Mouse (Mus musculus) CH12.LX (cell line): Measurements from ENCODE around the gene Rcor2. TPM values are rescaled to one million over a fixed set of nuclear protein-coding genes. Genes with fewer than 3 reads are reported as not detected.

Experiments
- DNase-seq: peaks from one replicate; pipeline ENCODE4 v3.0.0-alpha.2; 2013; ENCODE audit errors: extremely low read depth
- H3K27ac ChIP-seq: 2 replicates; pipeline ENCODE4 v1.5.1; 2012; ENCODE audit warnings: low read depth, mild to moderate bottlenecking, control low read depth, moderate library complexity; ENCODE audit not compliant: insufficient read depth
- H3K27me3 ChIP-seq: replicated peaks from 2 replicates; pipeline ENCODE3; 2012; ENCODE audit warnings: inconsistent platforms
- H3K36me3 ChIP-seq, 2 experiments: replicated peaks in 1 of 2; 2 replicates each; pipeline versions ENCODE3 to v1.6.1; 2012; ENCODE audit warnings: inconsistent platforms in 1 of 2, low read length in 1 of 2, mild to moderate bottlenecking in 1 of 2, mixed read lengths in 1 of 2, moderate library complexity in 1 of 2; ENCODE audit not compliant: control insufficient read depth in 1 of 2, insufficient read depth in 1 of 2
- H3K4me1 ChIP-seq, 2 experiments: 2 replicates each; pipeline ENCODE4 v1.6.1; 2012; ENCODE audit warnings: inconsistent platforms in 1 of 2, moderate library complexity in 1 of 2; ENCODE audit not compliant: insufficient read depth in 2 of 2, control insufficient read depth in 1 of 2
- H3K4me2 ChIP-seq: 2 replicates; pipeline ENCODE4 v1.6.1; 2012; ENCODE audit warnings: low read depth, mild to moderate bottlenecking, control low read depth; ENCODE audit not compliant: poor library complexity, insufficient read depth, severe bottlenecking
- H3K4me3 ChIP-seq, 3 experiments: fragments of 150-350 bp in 1 of 3; sonication (generic) in 1 of 3; replicated peaks in 1 of 3; 2 replicates each; pipeline versions ENCODE3 to v1.5.1; 2011 to 2012; ENCODE audit warnings: low read depth in 2 of 3, low read length in 2 of 3, mild to moderate bottlenecking in 2 of 3, moderate library complexity in 2 of 3, control low read depth in 1 of 3, improper control_type of control experiment in 1 of 3, inconsistent platforms in 1 of 3, mixed read lengths in 1 of 3; ENCODE audit not compliant: poor library complexity in 1 of 3
- H3K79me2 ChIP-seq: replicated peaks from 2 replicates; pipeline ENCODE4 v1.6.1; 2012; ENCODE audit warnings: mild to moderate bottlenecking, moderate library complexity; ENCODE audit not compliant: control insufficient read depth, poor library complexity, insufficient read depth, severe bottlenecking; ENCODE audit errors: extremely low read depth
- H3K9ac ChIP-seq: 2 replicates; pipeline ENCODE4 v1.6.1; 2012; ENCODE audit warnings: low read depth, mild to moderate bottlenecking, control low read depth, moderate library complexity; ENCODE audit not compliant: insufficient read depth
- H3K9me3 ChIP-seq: replicated peaks from 2 replicates; pipeline ENCODE3; 2012; ENCODE audit warnings: low read length, inconsistent platforms, mixed read lengths
- CHD1 ChIP-seq: IDR thresholded peaks from 2 replicates; pipeline ENCODE4 v1.6.1; 2012; ENCODE audit warnings: low read depth, low read length, improper control_type of control experiment, inconsistent platforms
- CTCF ChIP-seq, 2 experiments: IDR thresholded peaks in 1 of 2; conservative IDR thresholded peaks in 1 of 2; 2 replicates each; pipeline ENCODE4 v1.5.1; 2011 to 2012; ENCODE audit warnings: low read depth in 2 of 2, low read length in 2 of 2, improper control_type of control experiment in 1 of 2, inconsistent platforms in 1 of 2, mild to moderate bottlenecking in 1 of 2, moderate library complexity in 1 of 2
- E2F4 ChIP-seq: IDR thresholded peaks from 2 replicates; pipeline ENCODE4 v1.6.1; 2011; ENCODE audit warnings: low read depth, low read length, improper control_type of control experiment; ENCODE audit not compliant: insufficient replicate concordance
- EP300 ChIP-seq: IDR thresholded peaks from 2 replicates; pipeline ENCODE4 v1.6.1; 2011; ENCODE audit warnings: low read length, improper control_type of control experiment
- GABPA ChIP-seq: IDR thresholded peaks from 2 replicates; pipeline ENCODE4 v1.6.1; 2012; ENCODE audit warnings: low read depth, low read length, improper control_type of control experiment, inconsistent platforms; ENCODE audit not compliant: insufficient replicate concordance
- JUN ChIP-seq: IDR thresholded peaks from 2 replicates; pipeline ENCODE4 v1.6.1; 2011; ENCODE audit warnings: low read depth, mild to moderate bottlenecking, low read length, improper control_type of control experiment, moderate library complexity; ENCODE audit not compliant: insufficient read depth
- MAFK ChIP-seq: IDR thresholded peaks from 2 replicates; pipeline ENCODE4 v1.6.1; 2011; ENCODE audit warnings: low read length, improper control_type of control experiment; ENCODE audit not compliant: insufficient replicate concordance
- MAZ ChIP-seq: IDR thresholded peaks from 2 replicates; pipeline ENCODE4 v1.6.1; 2012; ENCODE audit warnings: low read depth, mild to moderate bottlenecking, inconsistent platforms, low read length, improper control_type of control experiment, moderate library complexity
- MEF2A ChIP-seq: IDR thresholded peaks from 2 replicates; pipeline ENCODE4 v1.6.1; 2014; ENCODE audit warnings: low read depth, mild to moderate bottlenecking, inconsistent platforms, low read length, improper control_type of control experiment, borderline replicate concordance
- MYC ChIP-seq: IDR thresholded peaks from 2 replicates; pipeline ENCODE4 v1.6.1; 2011; ENCODE audit warnings: low read depth, mild to moderate bottlenecking, improper control_type of control experiment, low read length
- PAX5 ChIP-seq: IDR thresholded peaks from 2 replicates; pipeline ENCODE4 v1.6.1; 2012; ENCODE audit warnings: low read length, inconsistent platforms, mixed read lengths
- RCOR1 ChIP-seq: conservative IDR thresholded peaks from 2 replicates; pipeline ENCODE4 v1.6.1; 2012; ENCODE audit warnings: low read depth, mild to moderate bottlenecking, inconsistent platforms, low read length, improper control_type of control experiment
- SIN3A ChIP-seq: IDR thresholded peaks from 2 replicates; pipeline ENCODE4 v1.6.1; 2012; ENCODE audit warnings: low read length, improper control_type of control experiment, inconsistent platforms
- UBTF ChIP-seq: IDR thresholded peaks from 2 replicates; pipeline ENCODE4 v1.6.1; 2012; ENCODE audit warnings: low read depth, mild to moderate bottlenecking, inconsistent platforms, low read length, improper control_type of control experiment, moderate library complexity
- ZC3H11A ChIP-seq: IDR thresholded peaks from 2 replicates; pipeline ENCODE4 v1.6.1; 2012; ENCODE audit warnings: low read depth, mild to moderate bottlenecking, inconsistent platforms, low read length, improper control_type of control experiment
- ZNF384 ChIP-seq: IDR thresholded peaks from 2 replicates; pipeline ENCODE4 v1.6.1; 2012; ENCODE audit warnings: low read depth, low read length, improper control_type of control experiment, inconsistent platforms
- dilution Hi-C: fragments of 300-500 bp; cut with MboI; formaldehyde crosslinking; loops from 2 replicates; pipeline ENCODE4 v1.14.3; 2020; ENCODE audit warnings: low sequenced_read_pairs; ENCODE audit not compliant: extremely low pct_unique_long_range_greater_than_20kb, extremely low pct_ligation_motif_present
- in situ Hi-C: fragments of 300-500 bp; cut with MboI; formaldehyde crosslinking; loops from 3 replicates; pipeline ENCODE4 v1.14.3; 2019; ENCODE audit warnings: low sequenced_read_pairs, low pct_ligation_motif_present, low pct_unique_long_range_greater_than_20kb, mixed read lengths
- polyA plus RNA-seq: library from polyadenylated mRNA; unstranded; fragments of >175 nt; gene quantifications from 2 replicates; pipeline ENCODE4 v1.2.1, GENCODE M21; 2012; ENCODE audit warnings: low read depth; ENCODE audit not compliant: insufficient read length
- total RNA-seq, 2 experiments: library from RNA; depleted of rRNA; stranded (reverse); fragments of 300-350 nt in 1 of 2; fragments of >200 nt in 1 of 2; gene quantifications; 2 replicates each; pipeline ENCODE4 v1.2.3; 2012 to 2014

The Rcor2 gene
- total and polyA plus RNA-seq, 3 experiments = 9.2 to 28.2 (median 12.0) TPM

DNA sequence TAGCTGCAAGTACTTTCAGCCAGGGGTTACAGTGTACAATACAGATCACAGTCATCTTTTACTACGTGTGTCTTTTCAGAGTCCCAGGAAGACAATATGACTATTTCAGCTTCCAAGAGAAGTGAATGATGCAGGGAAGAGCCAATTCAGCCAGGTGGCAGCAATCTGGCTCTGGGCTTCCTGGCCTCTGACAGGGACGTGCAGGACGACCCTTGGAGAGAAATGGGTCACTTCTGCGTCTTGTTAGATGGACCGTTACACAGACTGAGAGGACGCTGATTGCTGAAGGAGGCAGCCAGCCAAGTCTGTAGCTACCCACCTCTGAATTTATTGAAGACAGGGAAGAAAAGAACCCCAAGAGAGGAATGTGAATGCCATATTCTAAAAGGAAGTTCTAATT, 36.7 kb downstream of the Rcor2 start:
- TF ChIP-seq CHD1 (no peak), MAFK (no peak), ZNF384 (no peak), SIN3A (no peak), ZC3H11A (no peak), MAZ (no peak), GABPA (no peak)
- Histone ChIP-seq H3K79me2 (no peaks in the 10 kb centered on the region; the same call in none of the 2 replicates), H3K4me2 (no peak overlapping the region), H3K36me3 (peaks cover 0 to 76% of the 10 kb centered on the region in 2 experiments), H3K9me3 (no peaks in the 10 kb centered on the region), H3K27ac (no peak overlapping the region), H3K4me3 (no peak overlapping the region), H3K9ac (no peak overlapping the region), H3K4me1 (peaks cover 0 to 63% of the 10 kb centered on the region in 2 experiments; a peak in 2 of 4 replicates), H3K27me3 (no peaks in the 10 kb centered on the region)
- in situ Hi-C loops = no loop called here
- no peak for DNase-seq
- dilution Hi-C loops = no loop called here

DNA sequence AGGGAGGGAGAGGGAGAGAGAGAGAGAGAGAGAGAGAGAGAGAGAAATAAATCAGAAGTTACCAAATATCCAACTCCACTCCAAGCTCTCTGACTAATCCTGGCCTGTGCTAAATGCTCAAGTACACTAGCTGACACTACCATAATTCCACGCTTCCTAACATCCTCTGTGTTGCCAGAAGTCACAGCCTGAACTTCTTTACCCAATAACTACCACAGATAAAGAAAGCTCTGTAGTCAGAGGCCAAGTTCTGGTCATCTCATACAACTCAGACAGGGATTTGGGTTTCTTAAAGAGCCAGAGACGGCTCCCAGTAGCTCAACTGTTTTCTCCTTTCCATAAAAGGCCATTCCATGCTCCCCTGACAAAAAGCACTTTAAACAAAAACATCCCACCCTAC, 37.7 kb downstream of the Rcor2 start:
- Histone ChIP-seq H3K4me1 (peaks cover 5 to 73% of the 10 kb centered on the region in 2 experiments; a peak in 3 of 4 replicates), H3K4me3 (no peak overlapping the region), H3K27ac (no peak overlapping the region), H3K79me2 (peaks cover 5% of the 10 kb centered on the region), H3K27me3 (no peaks in the 10 kb centered on the region), H3K9me3 (no peaks in the 10 kb centered on the region), H3K36me3 (peaks cover 0 to 69% of the 10 kb centered on the region in 2 experiments), H3K9ac (no peak overlapping the region), H3K4me2 (no peak overlapping the region)
- in situ Hi-C loops (no loop called here), dilution Hi-C loops (no loop called here)
- no peak for DNase-seq
- TF ChIP-seq EP300 = no peak
- no peak for TF ChIP-seq MAFK
- no peak for TF ChIP-seq RCOR1

DNA sequence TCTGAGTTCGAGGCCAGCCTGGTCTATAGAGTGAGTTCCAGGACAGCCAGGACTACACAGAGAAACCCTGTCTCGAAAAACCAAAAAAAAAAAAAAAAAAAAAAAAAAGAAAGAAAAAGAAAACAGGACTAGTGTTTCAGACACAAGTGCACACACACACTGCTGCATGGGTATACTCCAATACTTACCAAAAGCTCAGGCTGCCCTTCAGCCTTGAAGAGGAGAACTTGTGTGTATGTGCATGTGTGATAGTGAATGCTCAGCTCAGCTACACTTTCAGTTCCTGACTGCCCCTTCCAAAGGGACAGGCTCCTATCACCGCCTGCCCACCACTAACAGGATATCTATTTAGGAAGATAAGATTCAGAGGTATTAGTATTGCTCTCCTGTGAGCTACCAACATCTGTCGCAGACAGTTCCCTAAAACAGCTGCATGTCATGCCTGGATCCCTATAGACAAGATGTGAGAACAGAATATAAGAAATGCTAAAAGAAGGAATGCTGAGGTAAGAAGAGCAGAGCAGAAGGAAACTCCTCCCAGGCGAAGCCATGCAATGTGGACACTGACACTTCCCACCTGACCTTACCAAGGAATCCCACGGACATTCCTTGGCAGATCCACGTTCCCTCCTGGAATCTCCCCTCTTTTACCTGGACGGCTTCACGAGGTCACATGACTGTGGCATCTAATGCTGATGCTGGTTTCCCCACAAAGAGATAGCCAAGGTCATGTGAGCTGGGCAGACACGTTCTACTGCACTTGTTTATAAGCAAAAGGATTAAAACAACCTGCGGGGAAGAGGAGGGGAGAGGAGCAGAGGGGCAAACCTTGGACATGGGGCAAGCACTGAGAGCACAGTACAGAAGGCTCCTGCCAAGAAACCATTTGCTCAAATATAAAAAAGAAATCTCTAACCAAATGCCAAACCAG, 38.5 kb downstream of the Rcor2 start:
- Histone ChIP-seq H3K9me3 (no peaks in the 10 kb centered on the region), H3K4me1 (peaks cover 13 to 82% of the 10 kb centered on the region in 2 experiments), H3K9ac (no peak overlapping the region), H3K27ac (no peak overlapping the region), H3K27me3 (no peaks in the 10 kb centered on the region)
- no peak for DNase-seq
- dilution Hi-C loops (no loop called here), in situ Hi-C loops (no loop called here)
- TF ChIP-seq JUN (no peak), MYC (no peak), MAFK (no peak), ZNF384 (no peak), RCOR1 (no peak), MEF2A (no peak), E2F4 (no peak), PAX5 (no peak), CTCF (conservative IDR thresholded peaks at IDR 0.05 in 1 of 2, IDR thresholded peaks at IDR 0.05 in 1 of 2; ENCODE audit: low read depth in 2 of 2, low read length in 2 of 2) (no peak), UBTF (no peak)
- TF ChIP-seq, all 38 proteins: peak for 0
- Histone ChIP-seq H3K36me3 (peaks cover 0 to 66% of the 10 kb centered on the region in 2 experiments), H3K4me3 (no peak overlapping the region), H3K79me2 (peaks cover 5% of the 10 kb centered on the region), H3K4me2 (no peak overlapping the region)
